Mouse (Mus musculus) intestine, embryonic 14.5 days (tissue): ENCODE measurements around the gene Ptges. TPM values are rescaled to one million over a fixed set of nuclear protein-coding genes. Genes with fewer than 3 reads are reported as not detected.

Experiments
- ATAC-seq: fragments of 200-750 bp; cut with Nextera tagmentation; replicated peaks from 2 replicates; pipeline ENCODE4 v1.8.0; 2017; ENCODE audit warnings: low read depth, moderate number of reproducible peaks, moderate TSS enrichment, moderate library complexity; ENCODE audit not compliant: low FRiP score, low TSS enrichment
- DNase-seq: peaks from one replicate; pipeline ENCODE4 v3.0.0-alpha.2; 2018; ENCODE audit warnings: low spot score
- H3K27ac ChIP-seq: fragments of 300-500 bp; sonication (generic); 2 replicates; pipeline ENCODE4 v1.5.1; 2014; ENCODE audit warnings: low read depth, mild to moderate bottlenecking, control low read depth
- H3K27me3 ChIP-seq: fragments of 300-500 bp; sonication (generic); replicated peaks from 2 replicates; pipeline ENCODE4 v1.6.1; 2014; ENCODE audit warnings: low read length, control low read depth; ENCODE audit not compliant: control insufficient read depth, insufficient read depth
- H3K36me3 ChIP-seq: fragments of 300-500 bp; sonication (generic); 2 replicates; pipeline ENCODE4 v1.6.1; 2014; ENCODE audit warnings: low read length, control low read depth; ENCODE audit not compliant: control insufficient read depth, insufficient read depth
- H3K4me1 ChIP-seq: fragments of 300-500 bp; sonication (generic); replicated peaks from 2 replicates; pipeline ENCODE4 v1.6.1; 2014; ENCODE audit warnings: low read length, control low read depth, mixed read lengths; ENCODE audit not compliant: control insufficient read depth, insufficient read depth
- H3K4me2 ChIP-seq: fragments of 300-500 bp; sonication (generic); 2 replicates; pipeline ENCODE4 v1.6.1; 2014; ENCODE audit warnings: low read length
- H3K4me3 ChIP-seq: fragments of 300-500 bp; sonication (generic); 2 replicates; pipeline ENCODE4 v1.5.1; 2014; ENCODE audit warnings: low read depth, low read length, control low read depth, mixed read lengths
- H3K9ac ChIP-seq: fragments of 300-500 bp; sonication (generic); 2 replicates; pipeline ENCODE4 v1.6.1; 2014; ENCODE audit warnings: mild to moderate bottlenecking, low read length
- H3K9me3 ChIP-seq: fragments of 300-500 bp; sonication (generic); 2 replicates; pipeline ENCODE4 v1.6.1; 2016; ENCODE audit warnings: low read length, control low read depth; ENCODE audit not compliant: control insufficient read depth
- WGBS: fragments of 180-500 bp; shearing (Covaris S2); extraction: QIAGEN DNeasy Blood & Tissue Kit; methylation state at CpG from one replicate; pipeline ENCODE4 v1.1.7; 2014; 5-methylcytosine and 5-hydroxymethylcytosine counted together
- polyA plus RNA-seq: library from polyadenylated mRNA; unstranded; fragments of >200 nt; fragmentation: Nextera tagmentation; extraction: Ambion mirVana; gene quantifications from 2 replicates; pipeline ENCODE4 v1.2.1, GENCODE M21; 2014

Ptges gene
- polyA plus RNA-seq, 1 experiment from 2014 or later = 4.5 TPM

DNA sequence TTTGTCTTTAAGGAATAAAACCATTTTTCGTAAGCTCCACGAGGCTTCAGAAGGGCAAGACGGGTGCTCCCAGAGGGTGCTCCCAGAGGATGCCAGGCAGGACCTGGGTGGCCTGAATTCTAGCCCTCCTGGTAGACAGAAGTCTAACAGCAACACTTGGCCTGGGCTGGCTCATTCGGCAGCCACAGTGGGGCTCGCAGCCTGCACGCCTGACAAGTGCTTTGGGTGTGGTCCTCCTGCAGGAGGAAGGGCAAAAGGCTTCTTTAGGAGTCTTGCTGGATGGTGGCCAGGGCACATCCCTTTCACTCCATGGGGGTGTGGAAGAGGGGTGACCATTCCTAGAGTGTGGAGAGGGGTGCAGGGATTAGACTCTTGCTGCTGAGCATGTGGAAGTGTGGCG is 48.4 kb downstream of the Ptges start:
- Histone ChIP-seq H3K9ac (no peak overlapping the region), H3K9me3 (no peaks in the 10 kb centered on the region), H3K27ac (no peak overlapping the region), H3K4me2 (no peak overlapping the region), H3K27me3 (no peaks in the 10 kb centered on the region), H3K36me3 (no peaks in the 10 kb centered on the region), H3K4me1 (no peaks in the 10 kb centered on the region), H3K4me3 (no peak overlapping the region)
- ATAC-seq (no peak), DNase-seq (no peak)
- 80% methylated on average over 7 of the region's 7 CpGs for WGBS

- DNase-seq (no peak), ATAC-seq (no peak)
- Histone ChIP-seq H3K36me3 (no peaks in the 10 kb centered on the region), H3K9me3 (no peaks in the 10 kb centered on the region), H3K4me1 (no peaks in the 10 kb centered on the region; the same call in 1 of the 2 replicates), H3K9ac (no peak overlapping the region), H3K4me2 (no peak overlapping the region), H3K27ac (no peak overlapping the region), H3K4me3 (no peak overlapping the region), H3K27me3 (no peaks in the 10 kb centered on the region)
- whole genome bisulfite sequencing = 89% methylated on average over 15 of the region's 15 CpGs
Observed at GRCm38 (mm10) chr2:30879481-30879880, 50.2 kb downstream of the Ptges start.

DNA sequence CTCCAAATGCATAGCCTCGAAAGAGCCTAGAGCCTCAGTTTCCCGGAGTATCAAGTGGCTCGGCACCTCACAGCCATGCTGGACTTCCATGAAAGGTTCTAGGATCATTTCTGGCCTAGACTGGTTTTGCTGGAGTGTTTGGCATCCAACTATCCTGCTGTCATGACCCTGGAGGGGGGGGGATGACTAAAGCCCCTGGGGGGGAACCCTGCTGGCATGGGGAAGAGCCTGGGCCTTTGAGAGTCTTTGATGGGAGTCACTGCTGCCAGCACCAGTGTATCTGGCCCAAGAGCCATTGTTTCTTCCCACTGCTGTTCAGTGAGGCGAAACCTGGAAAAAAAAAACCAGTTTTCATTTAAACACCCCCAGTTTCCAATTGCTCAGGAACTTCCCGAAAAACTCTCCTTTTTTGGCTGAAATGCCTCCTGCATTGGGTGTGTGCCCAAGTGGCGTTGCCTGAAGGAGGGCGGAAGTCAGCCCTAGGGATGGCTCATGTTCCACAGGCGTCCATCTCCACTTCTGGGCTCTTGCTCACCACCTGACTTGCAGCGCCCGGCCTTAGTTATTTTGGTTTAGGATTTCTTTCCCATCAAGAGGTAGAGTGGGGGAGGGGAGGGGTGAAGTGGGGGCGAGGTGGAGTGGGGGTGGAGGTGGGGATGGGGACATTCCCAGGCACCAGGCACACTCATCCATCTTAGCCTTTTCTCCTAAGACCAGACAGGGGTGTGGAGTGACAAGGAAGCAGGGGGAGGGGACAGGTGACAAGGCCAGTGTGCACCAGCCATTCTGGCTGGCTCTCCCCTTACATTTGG is 53.8 kb downstream of the Ptges start:
- H3K27ac ChIP-seq = no peak overlapping the region

DNA sequence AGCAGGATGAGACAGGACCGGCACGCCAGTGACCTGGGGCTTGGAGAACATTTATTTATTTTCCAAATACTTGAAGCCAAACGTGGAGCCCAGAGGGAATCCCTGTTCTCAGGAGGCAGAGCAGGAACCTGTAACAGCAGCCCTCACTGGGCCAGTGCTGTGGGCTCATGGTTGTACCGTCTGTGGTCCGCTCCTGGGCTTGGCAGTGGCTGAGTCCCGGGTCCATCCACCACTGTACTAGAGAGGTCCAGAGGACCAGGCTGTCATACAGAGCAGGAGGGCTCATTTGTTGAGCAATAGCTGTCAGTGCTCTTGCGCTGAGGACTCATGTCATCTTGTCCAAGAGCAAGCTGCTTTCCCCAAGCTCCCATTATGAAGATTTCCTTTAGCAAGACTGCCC is 54.6 kb downstream of the Ptges start:
- DNase-seq = no peak
- Histone ChIP-seq H3K27ac (no peak overlapping the region), H3K27me3 (no peaks in the 10 kb centered on the region), H3K4me3 (no peak overlapping the region), H3K4me2 (no peak overlapping the region), H3K9ac (no peak overlapping the region), H3K36me3 (no peaks in the 10 kb centered on the region), H3K9me3 (no peaks in the 10 kb centered on the region), H3K4me1 (no peaks in the 10 kb centered on the region; the same call in 1 of the 2 replicates)
- 59% methylated on average over 7 of the region's 7 CpGs for WGBS
- no peak for ATAC-seq

More for the DNA sequence above, 53.8 kb downstream of the Ptges start:
- H3K4me3 ChIP-seq = no peak overlapping the region
- H3K36me3 ChIP-seq = no peaks in the 10 kb centered on the region
- no peaks in the 10 kb centered on the region; the same call in 1 of the 2 replicates for H3K4me1 ChIP-seq
- no peak for ATAC-seq
- no peak overlapping the region for H3K9ac ChIP-seq
- no peaks in the 10 kb centered on the region for H3K27me3 ChIP-seq
- no peaks in the 10 kb centered on the region for H3K9me3 ChIP-seq
- WGBS = 56% methylated on average over 11 of the region's 11 CpGs
- H3K4me2 ChIP-seq = no peak overlapping the region
- no peak for DNase-seq

DNA sequence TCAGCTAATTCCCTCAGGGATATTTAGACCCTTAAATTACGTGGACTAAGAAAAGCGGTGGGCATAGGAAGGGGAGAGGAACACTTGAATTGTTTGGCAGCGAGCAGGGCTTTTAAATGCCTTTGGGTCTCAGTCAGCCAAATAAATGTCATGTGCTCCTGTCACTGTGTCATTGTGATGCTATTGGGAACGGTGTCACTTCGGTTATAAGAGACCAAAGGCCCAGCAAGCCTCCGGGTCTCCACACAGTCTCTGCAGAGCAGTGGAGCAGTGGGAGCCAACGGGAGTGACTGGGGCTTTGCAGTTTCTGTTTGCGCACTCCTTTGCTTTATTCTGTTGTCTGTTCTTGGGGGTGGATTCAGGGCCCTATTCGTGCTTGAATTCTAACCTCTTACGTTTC is 55.2 kb downstream of the Ptges start:
- no peak overlapping the region for H3K4me2 ChIP-seq
- H3K27me3 ChIP-seq = no peaks in the 10 kb centered on the region
- H3K36me3 ChIP-seq = no peaks in the 10 kb centered on the region
- DNase-seq = no peak
- H3K4me1 ChIP-seq = no peaks in the 10 kb centered on the region; the same call in 1 of the 2 replicates
- H3K9me3 ChIP-seq = no peaks in the 10 kb centered on the region
- no peak overlapping the region for H3K4me3 ChIP-seq
- no peak overlapping the region for H3K9ac ChIP-seq
- no peak for ATAC-seq
- no peak overlapping the region for H3K27ac ChIP-seq
- WGBS = 57% methylated on average over 10 of the region's 10 CpGs

- WGBS = 71% methylated on average over 6 of the region's 6 CpGs
- no peak overlapping the region for H3K27ac ChIP-seq
- H3K4me2 ChIP-seq = no peak overlapping the region
- no peaks in the 10 kb centered on the region for H3K36me3 ChIP-seq
- no peaks in the 10 kb centered on the region for H3K27me3 ChIP-seq
- DNase-seq (no peak), ATAC-seq (no peak)
- H3K4me3 ChIP-seq = no peak overlapping the region
- no peaks in the 10 kb centered on the region for H3K9me3 ChIP-seq
- H3K4me1 ChIP-seq = no peaks in the 10 kb centered on the region; the same call in 1 of the 2 replicates
- no peak overlapping the region for H3K9ac ChIP-seq
Observed at GRCm38 (mm10) chr2:30872669-30873068, 57.0 kb downstream of the Ptges start.

GRCm38 (mm10) chr2:30870863-30871262 is 58.8 kb downstream of the Ptges start:
- Histone ChIP-seq H3K4me3 (no peak overlapping the region), H3K27me3 (no peaks in the 10 kb centered on the region), H3K9me3 (no peaks in the 10 kb centered on the region), H3K4me1 (no peaks in the 10 kb centered on the region; the same call in 1 of the 2 replicates), H3K36me3 (no peaks in the 10 kb centered on the region), H3K27ac (no peak overlapping the region), H3K4me2 (no peak overlapping the region), H3K9ac (no peak overlapping the region)
- WGBS = 75% methylated on average over 8 of the region's 8 CpGs
- ATAC-seq = no peak
- DNase-seq = no peak

DNA sequence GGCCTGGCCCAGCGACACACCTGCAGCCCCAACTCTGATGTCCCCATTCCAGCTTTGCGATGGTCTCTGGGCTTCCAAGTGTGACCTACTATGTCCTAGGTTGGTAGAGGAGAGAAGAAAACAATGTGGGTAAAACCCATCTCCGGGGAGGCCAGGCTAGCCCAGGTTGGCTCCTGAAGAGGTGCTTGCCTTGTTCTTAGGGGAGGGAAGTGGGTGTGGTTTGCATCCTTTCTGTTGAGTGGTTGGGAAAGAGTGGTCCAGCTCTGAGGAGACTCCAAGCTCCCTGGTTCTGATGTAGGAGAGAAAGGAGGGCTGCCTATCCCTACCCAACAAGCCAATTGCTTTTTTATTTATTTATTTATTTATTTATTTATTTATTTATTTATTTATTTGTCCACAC is 64.2 kb downstream of the Ptges start:
- WGBS = 47% methylated on average over 3 of the region's 3 CpGs
- no peaks in the 10 kb centered on the region for H3K9me3 ChIP-seq

DNA sequence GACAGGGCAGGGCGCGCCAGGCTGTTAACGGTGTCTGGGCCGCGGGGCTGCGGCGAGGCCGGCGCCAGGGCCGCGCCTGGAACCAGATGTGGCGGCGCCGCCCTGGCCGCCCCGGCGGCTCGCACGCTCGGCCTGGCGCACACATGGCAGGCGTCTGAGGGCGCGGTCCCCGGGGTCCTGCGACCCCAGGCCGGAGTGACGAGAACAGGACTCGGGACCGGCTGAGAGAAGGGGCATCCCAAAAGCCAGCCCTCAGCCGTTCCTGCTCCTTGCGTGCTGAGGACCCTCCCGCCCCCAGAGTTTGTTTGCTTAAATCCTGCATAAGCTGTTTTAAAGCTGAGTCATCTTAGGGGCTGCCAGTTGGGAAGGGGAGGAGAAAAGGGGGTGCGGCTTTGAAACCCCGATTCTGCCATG is 64.7 kb downstream of the Ptges start:
- no peak; the same call in 1 of the 2 replicates for ATAC-seq
- Histone ChIP-seq H3K9ac (peak overlapping the region; percentile 29; the same call in 1 of the 2 replicates), H3K27me3 (peaks cover 9% of the 10 kb centered on the region), H3K4me2 (peak overlapping the region; percentile 49), H3K4me1 (peaks cover 7% of the 10 kb centered on the region; the same call in 1 of the 2 replicates), H3K27ac (no peak overlapping the region), H3K4me3 (peak overlapping the region; percentile 27), H3K36me3 (no peaks in the 10 kb centered on the region), H3K9me3 (no peaks in the 10 kb centered on the region)
- DNase-seq = no peak
- 2% methylated on average over 35 of the region's 35 CpGs for WGBS

More for the DNA sequence above, 64.2 kb downstream of the Ptges start:
- H3K4me3 ChIP-seq = 0 out of 2 replicates have a peak overlapping the region, but pooled peaks have one; percentile 27
- no peak overlapping the region for H3K27ac ChIP-seq
- DNase-seq (no peak), ATAC-seq (no peak)
- H3K27me3 ChIP-seq = peaks cover 9% of the 10 kb centered on the region
- peaks cover 7% of the 10 kb centered on the region; the same call in 1 of the 2 replicates for H3K4me1 ChIP-seq
- no peaks in the 10 kb centered on the region for H3K36me3 ChIP-seq
- H3K9ac ChIP-seq = no peak overlapping the region
- H3K4me2 ChIP-seq = peak overlapping the region; percentile 49; the same call in 1 of the 2 replicates
